Mouse (Mus musculus) lung, postnatal 0 days (tissue): Measurements from ENCODE around the gene Prkcd.

Source experiments
- CTCF ChIP-seq: IDR thresholded peaks from 2 replicates; pipeline ENCODE4 v1.5.1; 2016; ENCODE audit warnings: antibody characterized with exemption, mild to moderate bottlenecking
- EP300 ChIP-seq: IDR thresholded peaks from 2 replicates; pipeline ENCODE4 v1.6.1; 2016; ENCODE audit warnings: antibody characterized with exemption, mild to moderate bottlenecking, control low read depth

- no peak for TF ChIP-seq CTCF
- TF ChIP-seq EP300: no peak
These were observed 76.2 kb downstream of the Prkcd start for GRCm38 (mm10) chr14:30549777-30550149.
